Mouse (Mus musculus) right cerebral cortex, postnatal 36 days (tissue): Measurements from ENCODE around the gene Iqgap2.

Experiments
- DNase-seq, 2 experiments: peaks; one replicate each; pipeline ENCODE4 v3.0.0; 2022; ENCODE audit warnings: low spot score in 2 of 2, mixed read lengths in 1 of 2

The Iqgap2 gene

DNA sequence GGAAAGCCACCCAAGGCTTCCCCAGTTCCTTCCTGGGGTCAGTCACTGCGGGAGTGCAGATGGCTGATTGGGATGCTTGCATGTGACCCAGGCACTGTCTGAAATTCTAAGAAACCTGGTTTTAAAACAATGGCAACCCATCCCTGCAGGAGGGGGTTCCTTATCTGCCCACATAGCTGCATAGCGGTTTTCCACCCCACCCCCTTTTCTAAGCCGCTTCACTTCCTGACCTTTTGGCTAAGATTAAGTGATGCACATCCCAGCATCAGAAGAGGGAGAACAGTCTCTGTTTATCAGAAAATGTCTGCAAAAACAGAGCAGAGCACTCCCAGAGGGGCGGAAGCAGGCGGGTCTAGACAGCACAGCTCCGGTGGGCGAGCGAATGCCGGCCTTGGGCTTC is 234.6 kb downstream of the Iqgap2 start:
- DNase-seq, result no peak

DNA sequence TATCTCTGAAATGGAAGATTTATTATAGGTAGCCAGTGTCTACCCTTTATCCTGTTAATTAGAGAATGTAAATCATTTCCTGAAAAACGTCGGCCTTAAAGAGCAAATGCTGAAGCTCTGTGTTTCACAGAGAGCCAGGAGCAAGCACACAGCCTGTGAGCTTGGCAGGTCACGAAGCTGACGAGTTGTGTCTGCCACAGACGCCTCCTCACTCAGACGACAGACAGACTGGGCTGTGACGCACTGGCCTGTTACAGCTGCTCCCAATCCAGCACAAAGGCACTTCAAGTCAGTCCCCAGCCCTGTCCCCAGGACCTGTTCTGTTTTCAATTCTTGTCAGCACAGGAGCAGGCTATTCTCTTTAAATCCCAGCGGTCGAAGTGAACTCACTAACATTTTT is 236.4 kb downstream of the Iqgap2 start:
- DNase-seq, result no peak

DNA sequence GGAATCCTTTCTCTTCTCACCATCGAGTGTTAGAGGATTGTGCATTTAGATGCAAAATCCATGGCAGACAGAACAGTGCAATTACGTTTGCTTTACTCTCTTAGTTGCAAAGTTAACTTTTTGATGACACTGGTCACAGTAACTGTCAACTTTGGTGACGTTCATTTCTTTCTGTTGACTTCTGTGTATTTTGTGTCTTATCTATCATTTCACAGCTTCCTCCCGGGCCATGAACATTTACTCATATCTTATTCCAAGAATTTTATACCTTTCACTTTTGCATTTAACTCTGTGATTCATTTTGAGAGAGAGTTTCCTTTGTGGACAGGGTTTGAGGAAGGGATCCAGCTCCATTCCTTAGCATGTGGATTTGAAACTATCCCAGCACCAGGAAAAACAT is 238.0 kb downstream of the Iqgap2 start:
- DNase-seq, result no peak

DNA sequence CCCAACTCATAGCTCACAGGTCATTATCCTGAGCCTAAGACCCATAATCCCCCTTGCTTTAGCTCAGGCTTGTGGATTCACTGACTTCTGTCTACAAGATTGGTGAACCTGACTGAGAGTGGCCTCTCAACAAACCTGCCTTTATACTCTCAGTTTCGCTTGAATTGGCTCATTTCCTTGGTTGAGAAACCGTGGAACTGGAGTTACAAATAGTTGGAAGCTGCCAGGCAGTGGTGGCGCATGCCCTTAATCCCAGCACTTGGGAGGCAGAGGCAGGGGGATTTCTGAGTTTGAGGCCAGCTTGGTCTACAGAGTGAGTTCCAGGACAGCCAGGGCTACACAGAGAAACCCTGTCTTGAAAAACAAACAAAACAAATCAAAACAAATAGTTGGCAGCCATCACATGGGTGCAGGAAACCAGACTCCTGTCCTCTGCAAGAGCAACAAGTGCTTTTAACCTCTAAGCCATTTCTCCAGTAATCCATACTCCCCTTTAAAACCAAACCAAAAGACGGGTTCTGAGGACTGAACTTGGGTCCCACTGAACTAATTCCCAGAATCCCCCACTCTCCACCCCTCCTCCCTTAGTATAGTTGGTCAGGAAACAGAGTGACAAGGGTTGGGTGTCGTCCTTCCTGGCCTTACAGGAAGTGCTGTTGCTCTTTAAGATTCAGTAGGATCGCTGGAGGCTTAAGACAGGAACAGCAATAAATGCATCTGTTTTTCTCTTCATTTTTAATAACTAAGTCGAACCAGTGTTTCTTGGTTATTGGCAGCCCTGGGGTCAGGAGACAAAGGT is 239.7 kb downstream of the Iqgap2 start:
- DNase-seq, result no peak

DNA sequence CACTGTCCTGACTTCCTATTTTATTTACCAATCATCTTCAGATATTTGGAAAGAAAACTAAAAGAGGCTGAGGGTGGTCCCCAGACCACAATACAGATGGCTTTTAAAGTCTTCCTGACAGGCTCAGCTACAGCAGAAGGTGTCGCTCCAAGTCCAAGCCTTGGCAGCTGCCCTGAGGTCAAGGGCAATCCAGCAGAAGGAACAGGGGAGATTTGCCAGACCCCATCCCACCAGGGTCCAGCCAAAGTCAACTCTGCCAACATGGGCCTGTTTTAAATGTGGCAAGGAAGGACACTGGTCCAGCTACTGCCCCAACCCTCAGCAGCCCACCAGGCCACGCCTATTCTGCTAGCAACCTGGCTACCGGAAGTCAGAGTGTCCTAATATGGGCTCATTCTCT is 241.8 kb downstream of the Iqgap2 start:
- no peak for DNase-seq

DNA sequence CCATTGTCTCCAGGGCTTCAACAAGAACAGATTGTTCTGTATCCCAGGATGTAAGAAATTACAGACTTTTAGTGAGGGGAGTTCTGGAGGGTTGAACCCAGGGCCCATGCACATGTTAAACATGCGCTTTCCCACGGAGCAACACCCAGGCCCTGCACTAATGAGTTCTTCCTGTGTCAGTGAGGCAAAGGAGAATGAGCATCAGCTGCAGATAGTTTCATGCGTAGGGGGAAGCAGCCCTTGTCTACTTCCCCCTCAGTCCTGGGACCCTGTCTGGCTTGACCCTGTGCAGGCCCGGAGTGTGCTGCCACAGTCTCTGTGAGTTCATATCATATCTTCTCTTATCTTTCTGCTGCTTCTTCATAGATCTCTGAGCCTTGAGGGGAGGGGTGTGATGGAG is 244.5 kb downstream of the Iqgap2 start:
- DNase-seq, result no peak

DNA sequence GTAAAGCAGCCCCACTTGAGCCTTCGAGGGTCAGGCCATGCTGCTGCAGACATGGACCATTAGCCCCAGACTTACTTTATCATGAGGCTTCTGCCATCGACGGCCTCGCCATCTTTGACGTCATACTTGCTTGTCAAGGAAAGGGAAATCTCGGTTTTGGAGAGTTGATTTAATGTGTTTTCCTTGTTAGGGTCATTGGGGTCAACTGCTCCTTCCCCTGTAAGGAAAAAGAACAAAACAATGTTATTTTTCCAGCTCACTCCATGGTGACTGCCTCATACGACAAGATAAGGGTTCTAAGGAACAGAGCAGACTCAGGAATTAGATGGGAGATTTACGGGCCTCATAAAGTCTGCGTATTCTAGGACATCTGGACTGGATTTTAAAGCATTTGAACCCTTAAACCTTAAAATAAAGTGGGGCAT is 245.0 kb downstream of the Iqgap2 start:
- DNase-seq, result no peak

DNA sequence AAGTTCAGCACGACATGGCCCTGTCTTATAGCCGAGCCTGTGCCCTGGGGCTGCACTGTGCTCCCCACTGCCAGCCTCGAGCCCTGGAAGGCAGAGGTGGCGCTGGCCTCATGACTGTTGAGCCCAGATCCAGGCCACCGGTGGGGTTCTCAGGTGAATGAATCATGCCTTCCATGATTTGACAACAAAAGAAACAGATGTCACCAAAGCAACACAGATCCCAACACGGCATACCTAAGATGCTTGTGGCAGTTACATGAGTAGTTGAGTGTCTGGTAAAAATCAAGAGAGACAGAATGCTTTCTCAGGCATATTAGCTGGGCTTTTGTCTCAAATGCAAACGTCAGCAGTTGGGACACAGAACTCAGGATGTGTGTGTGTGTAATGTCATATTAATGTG is 248.0 kb downstream of the Iqgap2 start:
- DNase-seq, result no peak

DNA sequence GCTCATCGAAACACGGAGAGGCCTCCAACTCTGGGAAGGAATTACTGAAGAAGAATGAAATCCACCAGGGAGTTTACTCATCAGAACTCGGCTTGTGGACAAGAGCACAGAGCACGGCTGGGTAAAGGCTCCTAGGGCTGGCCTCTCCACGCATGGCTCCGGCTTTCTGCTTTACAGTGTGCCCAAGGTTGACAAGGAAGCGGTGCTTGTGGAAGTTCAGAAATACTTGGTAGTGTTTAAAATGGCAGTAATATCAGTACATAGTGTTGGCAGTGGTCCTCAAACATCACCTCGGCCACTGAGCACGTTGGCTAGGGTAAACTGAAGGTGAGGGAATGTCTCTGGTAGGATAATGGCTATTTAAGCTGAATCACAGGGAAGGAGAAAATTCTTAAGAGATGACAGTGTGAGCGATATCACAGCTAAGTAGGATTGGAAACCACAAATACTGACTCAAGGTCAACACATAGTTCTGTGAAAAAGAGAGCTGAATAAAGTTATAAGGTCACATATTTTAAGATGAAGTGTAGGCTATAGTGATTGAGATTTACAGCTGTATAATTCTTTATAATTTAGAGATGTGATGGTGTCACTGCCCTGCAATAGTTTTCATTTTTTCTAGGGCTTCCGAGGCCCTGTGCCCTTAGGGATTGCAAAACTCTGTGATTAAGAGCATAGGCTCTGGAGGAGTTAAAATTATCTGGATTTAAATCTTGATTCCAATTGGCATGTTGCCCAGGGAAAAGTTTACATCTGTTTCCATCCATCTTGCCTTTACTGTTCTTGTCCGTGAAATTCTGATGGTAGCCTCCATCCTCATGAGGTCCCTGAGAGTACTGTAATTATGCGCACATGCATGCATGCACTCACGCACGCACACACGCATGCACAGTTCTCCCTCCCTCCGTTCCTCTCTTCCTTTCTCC is 250.4 kb downstream of the Iqgap2 start:
- no peak for DNase-seq

DNA sequence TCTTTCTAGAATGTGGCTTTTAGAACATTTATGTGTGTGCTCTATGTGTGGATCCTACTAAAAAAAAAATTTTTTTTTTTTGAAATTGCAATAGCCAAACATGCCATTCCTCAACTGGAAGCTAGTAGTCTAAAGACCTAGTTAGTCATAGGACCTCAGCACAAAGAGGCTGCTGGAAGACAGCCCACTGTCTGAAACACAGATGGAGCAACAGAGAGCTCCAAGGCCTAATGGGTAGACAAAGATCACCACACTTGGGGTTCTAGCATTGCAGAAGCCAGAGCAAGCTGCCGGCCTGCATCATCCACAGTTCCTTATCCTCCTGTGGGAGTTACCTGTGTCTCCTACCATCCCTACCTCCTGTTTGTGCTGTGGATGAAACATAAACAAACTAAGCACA is 251.3 kb downstream of the Iqgap2 start:
- no peak for DNase-seq

DNA sequence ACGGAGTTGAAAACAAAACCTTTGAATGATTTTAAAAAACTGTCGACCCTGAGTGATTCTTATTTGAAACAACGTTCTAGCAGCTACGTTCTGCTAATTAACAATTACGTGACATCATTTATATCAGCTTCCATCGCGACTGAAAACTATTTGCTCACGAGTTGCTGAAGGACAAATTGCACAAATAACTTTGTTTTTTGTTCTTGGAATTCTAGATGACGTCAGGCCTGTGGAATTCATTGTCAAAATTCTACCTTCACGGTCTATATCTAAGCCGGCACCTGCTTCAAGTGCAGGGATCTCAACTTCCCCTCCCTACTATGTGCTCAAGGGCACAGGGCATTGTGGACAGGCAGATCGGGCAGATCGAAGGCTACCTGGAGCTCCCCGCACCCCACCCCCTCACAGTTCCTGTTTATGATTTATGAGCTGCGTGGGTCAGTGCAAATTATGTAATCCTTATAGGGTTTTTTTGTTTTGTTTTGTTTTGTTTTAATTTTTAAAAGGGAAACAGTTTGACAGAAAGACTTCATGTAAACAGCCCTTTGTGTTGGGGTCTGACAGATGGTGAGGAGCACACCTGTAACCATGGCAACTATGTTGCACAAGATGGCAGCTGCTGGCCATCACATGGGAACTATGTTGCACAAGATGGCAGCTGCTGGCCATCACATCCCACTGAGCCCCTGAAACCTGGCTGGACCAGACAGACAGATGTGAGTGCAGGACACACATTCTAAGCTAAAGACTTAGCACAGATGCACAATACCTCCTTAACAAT is 252.2 kb downstream of the Iqgap2 start:
- DNase-seq, result no peak

DNA sequence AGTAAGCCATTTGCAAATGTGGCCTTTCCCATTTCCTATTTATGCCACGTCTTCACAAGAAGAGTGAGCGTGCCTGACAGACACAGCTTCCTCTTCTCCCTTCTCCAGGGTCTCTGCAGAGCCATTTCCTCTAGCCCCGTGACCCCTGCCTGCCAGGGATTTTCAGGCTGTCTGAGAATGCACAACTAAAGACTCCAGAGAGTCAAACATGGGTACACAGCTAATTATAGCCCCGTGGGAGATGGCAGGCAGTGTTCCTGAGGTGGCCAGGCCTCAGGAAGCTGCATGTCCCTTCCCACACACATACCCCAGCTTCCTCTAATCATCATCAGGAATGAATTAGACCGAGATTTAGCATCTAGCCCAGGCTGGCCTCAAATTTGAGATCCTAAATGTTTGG is 252.8 kb downstream of the Iqgap2 start:
- no peak for DNase-seq

DNA sequence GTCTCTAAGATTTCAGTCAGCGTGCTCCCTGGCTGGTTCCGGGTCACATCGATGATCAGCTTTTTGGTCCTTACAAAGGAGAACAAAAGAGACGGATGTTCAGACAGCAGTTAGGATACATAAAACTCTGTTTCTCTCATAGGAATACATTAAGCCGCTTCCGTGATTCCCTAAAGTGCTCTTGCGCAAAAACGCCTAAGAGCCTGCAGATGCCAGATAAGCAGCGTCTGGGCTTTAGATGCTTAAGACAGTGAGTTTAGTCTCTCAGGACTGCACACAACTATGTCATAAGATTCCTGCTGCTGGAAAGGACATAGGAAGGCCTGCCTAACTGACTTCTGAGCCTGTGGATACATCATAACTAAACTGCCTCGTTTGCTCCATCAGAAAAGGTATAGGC is 254.0 kb downstream of the Iqgap2 start:
- DNase-seq, result no peak

DNA sequence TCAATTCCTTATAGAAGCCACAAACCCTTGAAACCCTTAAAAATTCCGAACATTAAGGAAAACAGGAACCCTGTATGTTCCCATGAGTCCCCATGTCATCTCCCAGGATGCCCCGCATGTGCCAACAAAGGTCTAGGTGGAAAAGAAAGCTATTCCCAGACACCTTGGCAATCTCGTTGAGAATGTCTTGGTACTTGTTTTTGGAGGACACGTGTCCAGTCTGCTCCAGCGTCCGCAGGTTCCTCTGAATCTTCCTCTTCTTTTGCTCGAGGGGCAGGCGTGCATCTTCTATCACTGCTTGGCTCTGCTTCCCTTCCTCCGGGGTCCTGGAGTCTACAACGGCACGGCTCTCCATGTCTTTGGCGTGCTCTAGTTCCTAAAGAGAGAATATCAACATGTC is 256.4 kb downstream of the Iqgap2 start:
- no peak for DNase-seq

DNA sequence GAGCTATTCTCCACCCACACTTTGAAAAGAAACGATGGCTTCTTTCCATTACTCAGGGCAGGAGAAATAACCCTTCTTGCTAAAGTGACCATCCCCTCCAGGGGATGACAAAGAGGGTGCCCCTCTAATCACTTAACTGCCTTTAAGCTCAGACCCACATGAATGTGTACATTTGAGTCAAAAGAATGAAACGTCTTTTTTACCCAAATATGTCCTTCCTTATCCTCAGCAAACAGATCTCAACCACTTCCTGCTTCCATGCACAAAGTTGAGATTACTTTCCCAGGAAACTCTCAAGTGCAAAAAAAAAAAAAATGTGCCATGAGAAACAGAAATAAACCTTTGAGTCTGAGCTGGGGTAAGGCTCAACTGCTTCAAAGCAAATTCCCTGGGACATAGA is 257.3 kb downstream of the Iqgap2 start:
- DNase-seq, result no peak

DNA sequence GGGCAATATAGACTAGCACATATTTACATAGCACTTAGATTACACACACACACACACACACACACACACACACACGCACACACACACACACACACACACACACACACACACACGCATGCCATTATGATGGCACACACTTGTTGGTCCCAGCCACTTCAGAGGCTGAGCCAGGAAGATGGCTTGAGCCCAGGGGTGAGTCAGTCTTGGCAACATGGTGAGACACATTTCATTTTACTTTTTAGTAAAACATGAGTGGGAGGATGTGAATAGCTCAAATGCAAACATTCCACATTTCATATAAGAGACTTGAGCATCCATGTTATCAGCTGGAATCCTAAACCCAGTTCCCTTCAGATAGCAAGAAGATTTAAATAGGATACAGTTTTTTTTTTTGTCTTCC is 258.3 kb downstream of the Iqgap2 start:
- no peak for DNase-seq

DNA sequence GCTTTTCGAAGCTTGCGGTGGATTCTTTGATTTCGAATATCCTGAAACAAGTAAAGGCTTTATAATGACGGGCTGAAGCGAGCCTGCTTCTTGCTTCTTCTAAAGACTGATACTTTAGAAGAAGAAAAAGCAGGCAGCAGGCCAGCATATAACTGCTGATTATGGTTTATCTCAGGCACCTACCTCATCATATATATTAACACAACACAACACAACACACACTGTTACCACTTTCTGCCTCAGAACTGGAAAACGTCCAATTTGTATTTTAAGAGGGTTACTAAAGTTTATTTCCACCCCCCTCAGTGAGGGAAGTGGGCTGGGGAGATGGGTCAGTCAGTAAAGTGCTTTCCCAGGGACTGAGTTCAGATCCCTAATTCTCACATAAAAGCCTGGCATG is 259.6 kb downstream of the Iqgap2 start:
- DNase-seq, result no peak

DNA sequence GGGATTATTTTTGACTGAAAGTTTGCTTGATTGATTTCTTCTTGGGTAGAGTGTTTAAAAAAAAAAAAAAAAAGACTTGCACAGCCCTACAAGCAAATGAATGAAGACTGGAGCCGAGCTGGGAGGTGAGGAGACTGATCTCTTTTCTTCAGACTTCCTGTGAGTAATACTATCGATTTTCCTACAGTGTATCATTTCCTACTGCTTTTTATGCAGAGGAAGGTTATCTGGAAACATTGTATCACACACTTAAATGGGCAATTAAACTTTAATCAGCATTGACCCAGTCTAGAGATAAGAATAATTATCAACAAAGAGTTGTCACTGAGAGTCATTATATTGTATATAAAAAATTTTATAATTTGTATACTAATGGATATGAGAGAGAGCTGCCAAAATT is 261.0 kb downstream of the Iqgap2 start:
- no peak for DNase-seq

DNA sequence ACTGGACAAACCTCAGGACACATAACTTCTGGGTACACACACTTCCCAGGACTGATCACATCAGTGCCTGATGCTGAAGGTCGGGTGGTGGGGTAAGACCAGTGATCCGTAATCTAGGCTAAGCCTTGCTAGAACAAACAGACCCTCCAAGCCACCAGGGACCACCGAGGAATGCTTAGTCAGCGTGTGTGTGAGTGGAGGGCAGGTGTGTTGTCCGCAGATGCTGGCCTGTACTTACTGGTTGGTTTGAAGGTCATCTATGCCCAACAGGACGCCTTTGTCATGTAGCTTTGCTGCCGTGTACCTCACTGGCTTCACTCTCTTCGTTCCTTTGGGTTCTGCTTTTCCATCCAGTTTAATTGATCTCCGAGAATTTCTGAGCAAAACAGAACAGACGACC is 262.0 kb downstream of the Iqgap2 start:
- DNase-seq, result no peak

DNA sequence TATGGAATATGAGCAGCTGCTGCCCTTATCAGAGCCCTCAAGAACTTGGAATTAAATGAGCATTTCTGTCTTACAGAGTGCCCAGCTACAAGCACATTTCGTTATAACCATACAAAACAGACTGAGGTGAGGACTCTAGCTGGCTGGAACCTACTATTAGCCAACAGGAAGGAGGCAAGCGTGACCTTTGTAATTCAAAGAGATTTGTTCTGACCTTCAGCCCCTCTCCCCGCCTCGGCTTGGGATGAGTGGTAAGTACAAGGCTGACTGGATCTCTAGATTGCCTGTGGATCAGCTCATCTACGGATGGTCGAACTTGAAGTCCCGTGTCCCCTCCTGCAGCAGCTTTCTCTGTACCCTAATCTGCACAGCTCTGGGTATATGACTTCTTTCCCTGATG is 265.0 kb downstream of the Iqgap2 start:
- DNase-seq, result no peak

DNA sequence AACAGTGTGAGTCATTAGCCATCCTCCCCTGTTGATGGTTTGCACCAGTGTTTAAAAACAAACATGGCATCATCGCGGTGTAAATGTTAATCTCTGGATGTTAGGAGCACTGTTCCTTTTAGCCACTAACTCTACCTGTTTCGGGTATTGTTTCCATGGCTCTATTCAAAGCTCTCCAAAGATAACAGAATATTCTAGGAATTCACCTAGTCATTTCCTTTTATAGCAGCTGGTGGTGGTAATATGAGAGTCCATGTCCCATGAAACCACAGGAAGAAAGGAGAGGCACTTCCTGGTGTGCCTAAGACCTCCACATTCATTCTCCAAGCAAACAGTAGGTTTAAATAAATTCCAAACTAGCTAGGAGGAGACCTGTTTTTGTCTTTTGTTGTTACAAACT is 268.7 kb downstream of the Iqgap2 start:
- no peak for DNase-seq

DNA sequence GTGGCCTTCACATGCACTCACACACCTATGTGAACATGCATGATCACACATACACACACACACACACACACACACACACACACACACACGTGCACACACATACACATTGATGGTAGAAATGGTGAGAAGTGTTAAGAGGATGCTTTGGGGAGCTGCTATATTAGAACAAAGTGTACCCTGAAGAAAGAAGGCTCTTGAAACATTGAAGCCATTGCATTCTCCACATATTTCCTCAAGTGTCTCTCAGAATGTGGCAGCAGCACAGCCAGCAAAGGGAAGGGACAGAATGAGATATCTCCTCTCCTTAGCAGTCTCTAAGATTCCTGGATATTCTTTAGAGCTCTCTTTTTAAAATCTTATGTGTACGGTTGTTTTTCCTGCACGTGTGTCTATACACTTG is 270.2 kb downstream of the Iqgap2 start:
- DNase-seq, result no peak
